Mouse (Mus musculus): ENCODE data around the gene Arid1a. TPM values are rescaled to one million over a fixed set of nuclear protein-coding genes. Genes with fewer than 3 reads are reported as not detected.

Gene Arid1a
- polyA plus RNA-seq, 1 experiment from 2014 or later, result 28.1 TPM

GRCm38 (mm10) chr4:133729007-133729406 is 27.6 kb downstream of the Arid1a start:
- Histone ChIP-seq H3K27me3 (ENCODE audit: control insufficient read depth, insufficient read depth, low read length) (no peaks in the 10 kb centered on the region), H3K9me3 (ENCODE audit: control insufficient read depth, low read length) (no peaks in the 10 kb centered on the region), H3K27ac (replicated peaks in 1 of 2; ENCODE audit: control insufficient read depth in 1 of 2, insufficient read depth in 1 of 2, low read depth in 2 of 2, low read length in 2 of 2) (peak overlapping the region; percentile 20 to 92; a peak in 3 of 4 replicates), H3K36me3 (ENCODE audit: control insufficient read depth, insufficient read depth, low read length) (peaks cover 9% of the 10 kb centered on the region; the same call in 1 of the 2 replicates), H3K4me3 (ENCODE audit: control insufficient read depth in 1 of 2, insufficient read depth in 1 of 2, low read depth in 1 of 2, low read length in 2 of 2) (no peak overlapping the region), H3K9ac (ENCODE audit: low read length) (peak overlapping the region; percentile 31; the same call in 1 of the 2 replicates), H3K4me1 (ENCODE audit: control insufficient read depth in 2 of 2, insufficient read depth in 2 of 2, low read length in 2 of 2) (peaks cover 25 to 90% of the 10 kb centered on the region in 2 experiments), H3K4me2 (ENCODE audit: low read length) (peak overlapping the region; percentile 64)
- ATAC-seq (ENCODE audit: insufficient number of reproducible peaks, insufficient read depth, low FRiP score, low read depth), result no peak
- WGBS, result 47% methylated on average over 6 of the region's 6 CpGs

GRCm38 (mm10) chr4:133728256-133728655 is 28.3 kb downstream of the Arid1a start:
- Histone ChIP-seq H3K4me2 (ENCODE audit: low read length) (peak overlapping the region; percentile 64), H3K9ac (ENCODE audit: low read length) (no peak overlapping the region; the same call in 1 of the 2 replicates), H3K4me3 (ENCODE audit: control insufficient read depth in 1 of 2, insufficient read depth in 1 of 2, low read depth in 1 of 2, low read length in 2 of 2) (peak overlapping the region in 1 of 2 experiments; percentile 1; a peak in 1 of 4 replicates), H3K4me1 (ENCODE audit: control insufficient read depth in 2 of 2, insufficient read depth in 2 of 2, low read length in 2 of 2) (peaks cover 22 to 82% of the 10 kb centered on the region in 2 experiments), H3K27ac (replicated peaks in 1 of 2; ENCODE audit: control insufficient read depth in 1 of 2, insufficient read depth in 1 of 2, low read depth in 2 of 2, low read length in 2 of 2) (peak overlapping the region; percentile 34 to 92; a peak in 3 of 4 replicates), H3K27me3 (ENCODE audit: control insufficient read depth, insufficient read depth, low read length) (no peaks in the 10 kb centered on the region), H3K36me3 (ENCODE audit: control insufficient read depth, insufficient read depth, low read length) (0 out of 2 replicates have a peak, but pooled peaks cover 4% of the 10 kb centered on the region), H3K9me3 (ENCODE audit: control insufficient read depth, low read length) (no peaks in the 10 kb centered on the region)
- 22% methylated on average over 9 of the region's 9 CpGs for WGBS
- ATAC-seq (ENCODE audit: insufficient number of reproducible peaks, insufficient read depth, low FRiP score, low read depth), result no peak

- Histone ChIP-seq H3K27me3 (ENCODE audit: control insufficient read depth, insufficient read depth, low read length) (no peaks in the 10 kb centered on the region), H3K36me3 (ENCODE audit: control insufficient read depth, insufficient read depth, low read length) (peaks cover 22% of the 10 kb centered on the region), H3K4me3 (ENCODE audit: control insufficient read depth in 1 of 2, insufficient read depth in 1 of 2, low read depth in 1 of 2, low read length in 2 of 2) (no peak overlapping the region), H3K9me3 (ENCODE audit: control insufficient read depth, low read length) (no peaks in the 10 kb centered on the region), H3K27ac (replicated peaks in 1 of 2; ENCODE audit: control insufficient read depth in 1 of 2, insufficient read depth in 1 of 2, low read depth in 2 of 2, low read length in 2 of 2) (no peak overlapping the region; a peak in 1 of 4 replicates), H3K9ac (ENCODE audit: low read length) (no peak overlapping the region), H3K4me2 (ENCODE audit: low read length) (no peak overlapping the region), H3K4me1 (ENCODE audit: control insufficient read depth in 2 of 2, insufficient read depth in 2 of 2, low read length in 2 of 2) (peaks cover 19 to 63% of the 10 kb centered on the region in 2 experiments)
- 79% methylated on average over 2 of the region's 2 CpGs for WGBS
- ATAC-seq (ENCODE audit: insufficient number of reproducible peaks, insufficient read depth, low FRiP score, low read depth), result no peak
Measured at GRCm38 (mm10) chr4:133725706-133726105, 30.9 kb downstream of the Arid1a start.

- 86% methylated on average over 3 of the region's 3 CpGs for WGBS
Measured at GRCm38 (mm10) chr4:133719791-133720190, 36.8 kb downstream of the Arid1a start.

GRCm38 (mm10) chr4:133712755-133713154 is 43.8 kb downstream of the Arid1a start:
- H3K9ac ChIP-seq (ENCODE audit: low read length), result no peak overlapping the region
- no peak overlapping the region for H3K27ac ChIP-seq (replicated peaks in 1 of 2; ENCODE audit: control insufficient read depth in 1 of 2, insufficient read depth in 1 of 2, low read depth in 2 of 2, low read length in 2 of 2)
- 74% methylated on average over 5 of the region's 5 CpGs for WGBS
- no peak for ATAC-seq (ENCODE audit: insufficient number of reproducible peaks, insufficient read depth, low FRiP score, low read depth)
- no peaks in the 10 kb centered on the region for H3K27me3 ChIP-seq (ENCODE audit: control insufficient read depth, insufficient read depth, low read length)
- H3K9me3 ChIP-seq (ENCODE audit: control insufficient read depth, low read length), result no peaks in the 10 kb centered on the region
- peaks cover 81% of the 10 kb centered on the region for H3K36me3 ChIP-seq (ENCODE audit: control insufficient read depth, insufficient read depth, low read length)
- H3K4me1 ChIP-seq (ENCODE audit: control insufficient read depth in 2 of 2, insufficient read depth in 2 of 2, low read length in 2 of 2), result peaks cover 13 to 35% of the 10 kb centered on the region in 2 experiments
- no peak overlapping the region for H3K4me2 ChIP-seq (ENCODE audit: low read length)
- no peak overlapping the region for H3K4me3 ChIP-seq (ENCODE audit: control insufficient read depth in 1 of 2, insufficient read depth in 1 of 2, low read depth in 1 of 2, low read length in 2 of 2)

More at GRCm38 (mm10) chr4:133719791-133720190, 36.8 kb downstream of the Arid1a start:
- peaks cover 81% of the 10 kb centered on the region for H3K36me3 ChIP-seq (ENCODE audit: control insufficient read depth, insufficient read depth, low read length)
- ATAC-seq (ENCODE audit: insufficient number of reproducible peaks, insufficient read depth, low FRiP score, low read depth), result no peak
- H3K4me1 ChIP-seq (ENCODE audit: control insufficient read depth in 2 of 2, insufficient read depth in 2 of 2, low read length in 2 of 2), result peaks cover 2 to 10% of the 10 kb centered on the region in 2 experiments
- H3K4me3 ChIP-seq (ENCODE audit: control insufficient read depth in 1 of 2, insufficient read depth in 1 of 2, low read depth in 1 of 2, low read length in 2 of 2), result no peak overlapping the region
- H3K9me3 ChIP-seq (ENCODE audit: control insufficient read depth, low read length), result no peaks in the 10 kb centered on the region
- no peaks in the 10 kb centered on the region for H3K27me3 ChIP-seq (ENCODE audit: control insufficient read depth, insufficient read depth, low read length)
- H3K4me2 ChIP-seq (ENCODE audit: low read length), result no peak overlapping the region
- H3K9ac ChIP-seq (ENCODE audit: low read length), result no peak overlapping the region
- H3K27ac ChIP-seq (replicated peaks in 1 of 2; ENCODE audit: control insufficient read depth in 1 of 2, insufficient read depth in 1 of 2, low read depth in 2 of 2, low read length in 2 of 2), result no peak overlapping the region

- 73% methylated on average over 6 of the region's 6 CpGs for WGBS
- no peak overlapping the region for H3K4me3 ChIP-seq (ENCODE audit: control insufficient read depth in 1 of 2, insufficient read depth in 1 of 2, low read depth in 1 of 2, low read length in 2 of 2)
- H3K27ac ChIP-seq (replicated peaks in 1 of 2; ENCODE audit: control insufficient read depth in 1 of 2, insufficient read depth in 1 of 2, low read depth in 2 of 2, low read length in 2 of 2), result no peak overlapping the region
- no peak overlapping the region for H3K4me2 ChIP-seq (ENCODE audit: low read length)
- H3K9me3 ChIP-seq (ENCODE audit: control insufficient read depth, low read length), result no peaks in the 10 kb centered on the region
- H3K9ac ChIP-seq (ENCODE audit: low read length), result no peak overlapping the region
- H3K4me1 ChIP-seq (ENCODE audit: control insufficient read depth in 2 of 2, insufficient read depth in 2 of 2, low read length in 2 of 2), result peaks cover 23 to 48% of the 10 kb centered on the region in 2 experiments
- H3K36me3 ChIP-seq (ENCODE audit: control insufficient read depth, insufficient read depth, low read length), result peaks cover 68% of the 10 kb centered on the region
- H3K27me3 ChIP-seq (ENCODE audit: control insufficient read depth, insufficient read depth, low read length), result no peaks in the 10 kb centered on the region
- no peak for ATAC-seq (ENCODE audit: insufficient number of reproducible peaks, insufficient read depth, low FRiP score, low read depth)
Measured at GRCm38 (mm10) chr4:133711307-133712076, 45.1 kb downstream of the Arid1a start.

- Histone ChIP-seq H3K9ac (ENCODE audit: low read length) (0 out of 2 replicates have a peak overlapping the region, but pooled peaks have one; percentile 34), H3K4me3 (ENCODE audit: control insufficient read depth in 1 of 2, insufficient read depth in 1 of 2, low read depth in 1 of 2, low read length in 2 of 2) (no peak overlapping the region), H3K9me3 (ENCODE audit: control insufficient read depth, low read length) (no peaks in the 10 kb centered on the region), H3K4me2 (ENCODE audit: low read length) (no peak overlapping the region), H3K27ac (replicated peaks in 1 of 2; ENCODE audit: control insufficient read depth in 1 of 2, insufficient read depth in 1 of 2, low read depth in 2 of 2, low read length in 2 of 2) (0 out of 4 replicates have a peak overlapping the region, but pooled peaks of 1 of the 2 experiments have one; percentile 26), H3K4me1 (ENCODE audit: control insufficient read depth in 2 of 2, insufficient read depth in 2 of 2, low read length in 2 of 2) (peaks cover 36 to 69% of the 10 kb centered on the region in 2 experiments), H3K27me3 (ENCODE audit: control insufficient read depth, insufficient read depth, low read length) (no peaks in the 10 kb centered on the region), H3K36me3 (ENCODE audit: control insufficient read depth, insufficient read depth, low read length) (peaks cover 64% of the 10 kb centered on the region)
- no peak for ATAC-seq (ENCODE audit: insufficient number of reproducible peaks, insufficient read depth, low FRiP score, low read depth)
- 47% methylated on average over 2 of the region's 2 CpGs for WGBS
Measured at GRCm38 (mm10) chr4:133709395-133709794, 47.2 kb downstream of the Arid1a start.

All from heart, embryonic 14.5 days (tissue).